Mouse (Mus musculus): Measurements from ENCODE around the gene Thap3.

Thap3 gene

DNA sequence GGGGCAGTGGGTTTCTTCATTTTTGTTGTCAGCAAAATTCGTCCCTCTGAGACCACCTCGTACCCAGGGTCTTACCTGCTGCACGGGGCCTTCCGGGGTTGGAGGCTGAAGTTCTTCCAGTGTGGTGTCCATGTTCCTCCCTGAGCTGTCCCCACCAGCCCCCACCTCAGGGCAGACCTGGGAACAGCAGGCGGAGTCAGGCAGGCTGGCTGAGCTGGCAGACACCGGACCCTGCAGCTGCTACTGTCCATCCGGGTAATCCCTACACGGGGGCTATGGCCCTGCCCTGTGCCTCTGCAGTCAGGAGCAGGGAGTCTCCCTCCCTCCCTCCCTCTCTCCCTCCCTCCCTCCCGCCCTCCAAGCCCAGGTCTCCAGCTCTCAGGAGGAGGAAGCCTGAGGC is 5.2 kb downstream of the Thap3 start:
- DNase-seq (ENCODE audit: low spot score), result no peak

DNA sequence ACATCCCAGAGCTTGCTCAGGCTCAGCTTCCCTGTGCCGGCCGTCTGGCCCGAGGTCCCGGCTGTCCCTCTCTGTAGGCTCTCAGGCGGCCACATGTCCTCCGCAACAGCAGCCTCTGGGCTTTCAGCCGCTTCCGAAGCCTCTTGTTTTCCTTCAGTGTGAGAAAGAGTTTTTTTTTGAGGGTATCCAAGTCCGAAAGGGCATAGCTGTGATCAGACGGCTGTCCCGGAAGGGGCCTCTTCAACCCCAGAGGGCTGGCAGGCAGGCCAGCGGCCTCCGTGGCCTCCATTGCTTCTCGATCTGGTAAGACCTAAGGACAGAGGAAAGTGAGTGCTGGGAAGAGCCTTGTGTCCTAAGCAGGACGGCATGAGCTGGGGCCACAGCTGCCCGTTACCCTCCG is 5.8 kb downstream of the Thap3 start:
- DNase-seq (ENCODE audit: low spot score), result no peak

DNA sequence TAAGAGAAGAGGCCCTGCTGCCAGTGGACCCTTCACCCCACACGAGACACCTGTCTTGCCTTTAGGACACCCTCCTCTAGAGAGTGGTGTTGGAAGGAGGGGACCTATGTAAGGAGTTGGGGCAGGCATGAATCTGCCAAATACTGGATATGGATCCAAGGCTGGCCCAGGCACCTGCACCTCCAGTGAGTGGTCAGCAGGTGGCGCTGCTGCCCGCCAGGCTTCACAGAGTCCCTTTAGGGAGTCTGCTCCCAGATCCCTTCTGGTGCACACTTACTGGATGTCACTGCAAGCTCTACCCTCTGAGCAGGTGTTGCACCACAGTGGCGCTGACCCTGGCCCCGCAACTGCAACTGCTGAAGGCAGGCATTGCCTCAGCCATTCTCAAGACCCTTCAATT is 7.4 kb downstream of the Thap3 start:
- peak; percentile 62 for DNase-seq (ENCODE audit: low spot score)

DNA sequence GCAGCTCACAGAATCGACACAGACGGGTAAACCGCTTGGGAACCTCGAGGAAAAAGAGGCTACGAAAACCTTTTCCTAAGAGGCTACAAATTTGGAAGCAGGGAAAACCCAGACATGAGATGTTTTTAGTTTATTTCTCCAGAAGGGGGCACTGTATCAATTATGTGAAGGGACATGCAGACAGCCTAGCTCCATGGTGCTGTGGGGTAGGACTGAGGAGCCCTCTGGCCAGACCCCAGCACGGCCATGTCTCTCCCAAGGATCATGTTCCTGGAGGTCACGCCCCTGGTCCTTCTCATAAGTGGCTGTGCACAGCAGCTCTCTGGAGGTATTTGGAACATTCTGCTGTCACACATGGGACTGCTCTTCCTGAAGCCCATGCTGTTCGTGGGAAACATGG is 8.1 kb downstream of the Thap3 start:
- DNase-seq (ENCODE audit: low spot score), result no peak

DNA sequence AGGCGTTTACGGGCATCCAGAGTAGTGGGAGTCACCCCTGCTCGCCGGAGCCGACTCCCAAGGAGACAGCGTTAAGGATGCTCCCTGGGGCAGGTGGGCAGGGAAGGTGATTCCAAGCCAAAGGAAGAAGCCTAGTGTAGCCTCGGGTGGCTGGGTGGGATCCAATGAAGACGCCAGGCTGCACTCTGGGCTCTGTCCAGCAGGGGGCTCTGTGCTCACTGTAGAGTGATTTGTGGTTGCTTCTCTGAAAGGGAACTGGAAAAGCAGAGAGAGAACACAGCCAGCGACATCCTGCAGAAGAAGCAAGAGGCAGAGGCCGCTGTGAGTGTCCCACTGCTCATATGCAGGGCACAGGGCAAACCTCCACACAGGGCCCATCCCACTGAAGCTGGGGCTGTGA is 11.0 kb downstream of the Thap3 start:
- no peak for DNase-seq (ENCODE audit: low spot score)

DNA sequence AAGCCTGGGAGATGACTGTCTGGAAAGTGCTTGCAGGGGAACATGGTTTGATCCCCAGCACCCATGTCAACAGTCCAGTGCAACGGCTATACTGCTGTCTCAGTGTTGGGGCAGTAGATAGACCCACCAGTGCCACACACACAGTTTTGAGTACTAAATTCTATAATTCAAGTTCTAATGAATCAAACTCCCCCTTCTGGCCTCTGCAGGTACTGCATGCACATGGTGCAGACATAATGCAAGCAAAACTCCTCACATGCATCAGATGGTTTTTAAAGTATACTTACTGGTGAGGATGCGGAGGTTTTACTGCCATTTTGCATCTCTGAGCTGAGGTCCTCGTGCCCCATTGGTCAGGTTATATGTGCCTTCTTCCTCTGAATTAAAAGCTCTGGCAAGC is 13.4 kb downstream of the Thap3 start:
- DNase-seq (ENCODE audit: low spot score), result no peak

DNA sequence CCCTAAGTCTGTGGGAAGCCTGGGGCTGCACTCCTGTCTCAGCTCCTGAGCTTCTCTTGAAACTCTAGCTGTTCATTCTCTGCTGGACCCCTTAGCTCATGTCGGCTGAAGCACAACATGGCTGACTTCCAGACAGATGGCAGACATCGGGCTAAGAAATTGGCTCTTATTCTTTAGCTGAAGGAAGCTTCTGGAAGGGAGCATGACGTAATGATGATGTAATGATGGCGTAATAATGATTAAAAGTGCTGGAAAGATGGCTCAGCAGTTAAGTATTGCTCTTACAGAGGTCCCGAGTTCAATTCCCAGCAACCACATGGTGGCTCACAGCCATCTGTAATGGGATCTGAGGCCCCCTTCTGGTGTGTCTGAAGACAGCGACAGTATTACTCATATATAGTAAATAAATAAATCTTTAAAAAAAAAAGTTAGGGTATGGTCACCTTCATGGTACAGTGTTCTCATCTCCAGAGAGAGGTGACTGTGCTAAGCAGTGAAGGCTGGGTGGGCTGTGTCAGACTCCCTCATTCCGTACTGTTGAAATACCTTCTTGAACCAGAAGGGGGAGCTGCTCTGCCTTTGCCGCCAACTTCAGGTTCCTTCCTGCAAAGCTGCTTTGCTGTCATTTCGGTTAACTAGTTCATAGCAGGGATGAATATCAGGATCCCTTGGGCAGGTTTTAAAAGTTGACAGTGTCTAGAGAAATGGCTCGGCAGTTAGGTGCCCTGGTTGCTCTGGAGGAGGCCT is 16.4 kb downstream of the Thap3 start:
- DNase-seq (ENCODE audit: low spot score), result no peak

DNA sequence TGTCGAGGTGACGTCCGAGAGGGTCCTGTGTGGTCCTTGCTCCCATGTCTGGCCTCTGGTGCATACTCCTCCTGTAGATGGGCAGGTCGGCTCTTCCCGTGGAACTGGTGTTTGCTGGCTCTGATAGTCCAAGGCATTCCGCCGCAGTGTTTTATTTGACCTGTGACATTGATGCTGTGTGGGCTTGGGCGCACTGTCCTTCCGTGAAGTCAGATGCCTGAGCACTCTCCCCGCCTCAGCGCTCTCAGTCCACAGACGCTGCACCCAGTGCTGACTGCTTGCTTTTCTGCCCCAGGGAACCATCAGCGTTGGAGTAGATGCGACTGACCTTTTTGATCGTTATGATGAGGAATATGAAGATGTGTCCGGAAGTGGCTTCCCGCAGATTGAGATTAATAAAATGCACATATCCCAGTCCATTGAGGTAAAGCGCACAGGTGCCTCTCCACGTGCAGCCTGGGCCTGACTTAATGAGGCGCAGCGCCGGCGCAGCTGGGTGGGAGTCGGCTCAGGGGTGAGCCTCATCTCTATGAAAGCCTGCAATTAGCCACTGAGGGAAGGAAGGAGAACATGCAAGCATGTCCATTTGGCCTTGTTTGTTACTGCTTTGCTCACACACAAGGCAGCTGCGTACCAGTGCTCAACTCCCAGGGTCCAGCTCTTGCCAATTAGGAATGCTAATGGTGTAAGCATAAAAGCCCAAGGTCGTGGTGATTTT is 20.4 kb downstream of the Thap3 start:
- no peak for DNase-seq (ENCODE audit: low spot score)

DNA sequence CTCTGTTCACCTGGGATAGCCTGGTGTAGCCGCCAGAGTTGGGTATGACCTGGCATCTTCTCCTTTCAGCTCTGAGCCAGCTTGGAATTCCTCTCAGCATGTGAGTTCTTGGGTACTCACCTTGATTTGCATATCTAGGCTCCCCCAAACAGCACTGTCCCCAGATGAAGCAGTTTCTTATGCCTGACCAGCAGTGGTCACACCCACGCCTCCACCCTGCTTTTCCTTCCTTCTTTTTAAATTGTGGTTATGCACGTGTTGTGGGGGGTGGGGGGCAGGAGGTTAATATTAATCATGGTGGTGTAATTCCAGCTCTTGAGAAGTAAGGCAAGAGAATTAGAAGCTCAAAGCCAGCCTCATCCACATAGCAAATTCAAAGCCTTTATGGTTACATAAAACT is 26.0 kb downstream of the Thap3 start:
- no peak for DNase-seq (ENCODE audit: low spot score)

DNA sequence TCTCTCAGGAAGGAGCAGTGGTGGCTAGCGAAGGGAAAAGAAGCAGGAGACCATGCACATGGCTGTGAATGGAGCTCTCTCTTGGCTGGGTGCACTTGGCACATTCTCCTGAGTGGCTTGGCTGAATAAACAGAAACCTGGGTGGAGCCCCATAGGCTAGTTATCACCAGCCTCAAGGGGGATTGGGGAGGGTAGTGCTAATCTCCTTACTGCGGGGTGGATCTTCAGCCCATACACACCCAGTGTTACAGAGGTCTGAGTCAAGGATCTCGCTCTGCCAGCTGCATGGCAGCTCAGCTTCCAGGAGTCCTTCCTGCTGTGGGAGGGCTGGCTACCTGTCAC is 28.3 kb downstream of the Thap3 start:
- no peak for DNase-seq (ENCODE audit: low spot score)

DNA sequence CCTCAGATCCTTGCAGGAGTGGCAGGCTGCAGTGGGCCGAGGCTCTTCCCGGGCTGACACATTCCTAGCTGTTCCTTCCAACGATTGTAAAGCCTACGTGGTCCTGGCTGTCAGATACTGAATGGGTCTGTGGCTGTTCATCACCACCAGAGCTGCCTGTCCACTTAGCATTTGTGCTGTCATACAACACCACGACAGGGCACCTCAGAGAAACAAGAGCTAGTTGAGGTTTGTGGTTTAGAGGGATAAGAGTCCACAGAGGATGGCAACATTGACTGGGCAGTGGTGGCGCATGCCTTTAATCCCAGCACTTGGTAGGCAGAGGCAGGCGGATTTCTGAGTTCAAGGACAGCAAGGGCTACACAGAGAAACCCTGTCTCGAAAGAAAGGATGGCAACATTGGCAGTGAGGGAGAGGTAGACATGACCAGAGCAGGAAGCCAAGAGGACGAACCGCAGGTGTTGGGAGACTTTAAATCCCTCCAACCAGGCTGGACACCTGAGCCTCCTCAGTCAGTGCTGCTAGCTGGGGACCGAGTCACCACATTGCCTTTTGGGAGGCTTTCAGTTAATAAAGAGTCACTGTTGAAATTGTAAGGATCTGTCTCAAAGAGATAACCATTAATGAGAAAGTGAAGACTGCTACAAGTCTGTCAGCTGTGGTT is 28.8 kb downstream of the Thap3 start:
- no peak for DNase-seq (ENCODE audit: low spot score)

DNA sequence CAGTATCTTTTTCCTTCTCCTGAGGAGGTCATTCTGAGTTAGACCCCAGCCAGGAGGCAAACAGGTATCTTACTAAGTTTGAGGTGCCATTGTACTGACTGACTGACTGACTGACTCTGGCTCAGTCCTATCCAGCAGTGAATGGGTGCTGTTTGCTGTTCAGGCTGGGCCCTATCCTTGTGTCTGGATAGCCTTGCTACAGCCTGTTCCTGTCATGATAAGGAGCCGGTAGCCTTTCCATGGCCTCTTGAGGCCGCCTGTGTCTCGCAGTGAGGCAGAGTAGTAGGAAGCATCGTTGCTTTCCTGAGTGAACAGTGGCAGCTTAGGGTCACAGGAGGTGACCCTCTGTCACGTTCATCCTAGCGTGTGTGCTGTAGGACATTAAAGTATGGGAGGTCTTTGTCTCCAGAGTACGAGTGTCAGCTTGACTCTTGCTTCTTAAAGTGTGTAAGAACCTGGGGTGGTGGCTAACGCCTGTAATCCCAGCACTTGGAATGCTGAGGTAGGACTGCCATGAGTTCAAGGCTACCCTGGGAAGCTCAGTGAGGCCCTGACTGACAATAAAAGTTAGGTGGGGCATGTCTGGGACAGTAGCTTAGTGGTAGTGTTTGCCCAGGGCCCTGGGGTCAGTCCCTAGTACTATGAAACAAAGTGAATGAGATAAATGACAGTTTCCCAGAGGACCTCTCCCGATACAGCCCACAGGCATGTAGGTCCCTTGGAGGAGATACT is 31.0 kb downstream of the Thap3 start:
- no peak for DNase-seq (ENCODE audit: low spot score)

DNA sequence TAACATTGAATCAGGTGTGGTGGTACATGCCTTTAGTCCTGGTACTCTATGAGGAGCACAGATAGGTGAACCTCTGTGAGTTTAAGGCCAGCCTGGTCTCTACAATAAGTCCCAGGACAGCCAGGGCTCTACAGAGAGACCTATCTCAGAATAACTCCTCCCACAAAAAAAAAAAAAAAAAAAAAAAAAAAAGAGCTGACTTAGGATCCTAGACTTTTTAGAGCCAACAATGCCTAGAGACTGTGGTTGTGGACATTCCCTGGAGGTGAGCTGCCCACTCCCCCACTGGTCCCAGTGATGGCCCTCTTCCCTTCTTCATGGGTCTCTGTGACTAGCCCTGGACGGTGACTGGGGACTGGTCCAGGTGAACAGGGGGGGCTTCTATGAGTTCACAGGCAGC is 33.0 kb downstream of the Thap3 start:
- no peak for DNase-seq (ENCODE audit: low spot score)

DNA sequence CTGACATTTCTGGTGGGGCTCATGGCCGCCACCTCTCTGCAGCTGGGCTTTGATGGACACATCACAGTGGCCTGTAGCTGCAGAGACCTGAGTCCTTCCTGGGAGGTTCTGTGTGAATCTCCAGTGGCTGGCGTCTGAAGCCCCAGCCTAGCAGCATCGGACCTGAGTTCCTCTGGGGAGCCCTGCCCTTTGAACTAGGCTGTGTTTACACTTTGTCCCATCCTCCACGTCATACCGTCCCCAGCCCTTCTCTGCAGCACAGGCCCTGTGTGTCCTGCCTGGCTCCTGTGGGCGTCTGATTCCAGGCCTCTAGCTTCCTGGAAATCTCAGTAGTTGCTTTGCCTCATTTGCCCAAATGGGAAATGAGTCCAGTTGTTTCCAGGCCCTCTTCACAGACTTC is 35.6 kb downstream of the Thap3 start:
- DNase-seq (ENCODE audit: low spot score), result no peak

DNA sequence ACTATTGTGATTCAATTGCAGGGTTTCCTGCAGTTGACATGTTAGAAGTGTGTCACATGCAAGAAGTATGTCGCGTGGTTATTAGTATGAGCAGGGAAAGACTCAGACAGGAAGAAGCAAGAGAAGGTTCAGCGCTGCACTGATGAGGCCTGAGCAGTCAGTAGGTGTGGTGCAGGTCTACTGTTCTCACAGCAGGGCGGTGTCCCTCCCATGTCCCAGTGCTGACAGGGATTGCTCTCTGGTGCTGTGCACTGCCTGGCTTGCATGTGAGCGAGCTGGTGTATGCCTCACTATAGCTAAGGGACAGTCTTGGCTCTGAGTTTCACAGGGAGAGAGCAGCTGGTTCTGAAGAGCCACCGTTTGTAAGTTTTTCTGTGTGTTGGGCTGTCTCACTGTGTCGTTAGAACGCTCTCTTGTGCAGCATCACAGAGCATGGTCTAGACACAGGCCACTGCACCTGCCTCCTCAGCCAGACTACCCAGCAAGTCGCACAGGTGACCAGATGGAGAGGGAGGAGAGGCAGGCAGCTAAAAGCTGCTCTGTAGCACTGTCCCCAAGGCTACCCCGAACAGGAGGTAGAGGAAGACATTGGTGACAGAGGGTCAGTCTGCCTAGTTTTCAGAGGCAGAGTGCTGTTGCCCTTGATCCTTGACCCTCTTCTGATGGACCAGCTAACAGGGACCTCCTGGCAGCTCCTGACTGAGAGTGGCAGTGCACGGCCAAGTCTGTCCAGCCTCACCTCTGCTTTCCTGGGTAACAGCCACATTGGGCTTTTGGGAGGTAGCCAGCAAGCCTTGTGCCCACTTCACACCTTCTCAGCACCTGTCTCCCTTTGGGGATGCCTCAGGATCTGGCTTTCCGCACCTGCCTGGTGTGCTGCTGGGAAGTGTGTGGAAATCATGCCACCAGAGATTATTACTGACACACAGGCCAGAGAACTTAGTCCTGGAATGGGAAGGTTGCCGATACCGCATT is 40.0 kb downstream of the Thap3 start:
- DNase-seq (ENCODE audit: low spot score), result no peak

DNA sequence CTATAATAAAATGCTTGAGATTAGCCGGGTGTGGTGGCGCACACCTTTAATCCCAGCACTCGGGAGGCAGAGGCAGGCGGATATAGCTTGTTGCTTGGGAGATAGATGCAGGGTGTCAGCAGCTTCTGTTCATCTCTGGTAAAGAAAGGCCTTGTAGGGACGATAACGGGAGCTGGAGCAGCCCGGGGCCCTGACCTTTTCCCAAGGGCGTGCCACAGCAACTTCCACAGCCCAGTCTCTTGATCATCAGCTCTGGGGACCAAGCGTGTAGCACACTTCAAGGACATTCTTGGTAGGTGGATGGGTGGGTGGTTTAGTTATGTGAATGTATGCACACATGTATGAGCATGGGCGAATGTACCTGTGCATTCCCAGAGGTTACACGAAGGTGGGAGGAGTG is 42.6 kb downstream of the Thap3 start:
- no peak for DNase-seq (ENCODE audit: low spot score)

DNA sequence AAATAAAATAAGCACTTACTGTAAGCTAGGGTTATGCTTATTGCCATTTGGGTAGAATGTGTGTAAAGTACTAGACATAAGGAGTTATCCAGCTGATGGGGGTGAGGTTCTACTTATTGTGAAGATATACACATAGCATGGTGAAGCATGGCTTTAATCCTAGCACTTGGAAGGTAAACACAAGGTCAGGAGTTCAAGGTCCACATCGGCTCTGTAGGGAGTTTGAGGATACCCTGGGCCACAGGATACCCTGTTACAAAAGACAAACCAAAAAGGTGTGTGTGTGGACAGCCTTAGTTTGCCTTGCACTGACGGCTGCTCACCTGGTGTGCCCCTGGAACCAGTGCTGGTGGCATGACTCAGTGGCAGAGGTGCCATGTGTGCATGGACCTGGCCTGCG is 50.7 kb downstream of the Thap3 start:
- no peak for DNase-seq (ENCODE audit: low spot score)

DNA sequence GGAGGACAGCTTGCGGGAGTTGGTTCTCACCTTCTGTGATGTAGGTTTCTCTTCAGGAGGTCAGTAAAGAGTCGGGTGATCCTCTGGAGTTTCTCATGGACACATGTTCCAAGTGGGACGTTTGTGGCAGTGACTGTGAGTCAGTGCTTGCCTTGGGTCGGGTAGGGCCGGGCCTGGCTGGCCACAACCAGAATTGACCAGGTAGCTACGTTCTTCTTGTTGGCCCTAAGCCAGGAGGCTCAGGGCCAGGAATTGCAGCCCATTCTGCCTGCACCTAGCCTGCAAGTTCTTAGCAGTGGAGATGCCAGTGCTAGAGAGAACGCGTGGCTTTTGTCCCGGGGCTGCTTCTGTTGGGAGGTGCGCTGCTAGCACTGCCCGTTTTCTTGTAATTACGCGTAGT is 51.4 kb downstream of the Thap3 start:
- DNase-seq (ENCODE audit: low spot score), result no peak

DNA sequence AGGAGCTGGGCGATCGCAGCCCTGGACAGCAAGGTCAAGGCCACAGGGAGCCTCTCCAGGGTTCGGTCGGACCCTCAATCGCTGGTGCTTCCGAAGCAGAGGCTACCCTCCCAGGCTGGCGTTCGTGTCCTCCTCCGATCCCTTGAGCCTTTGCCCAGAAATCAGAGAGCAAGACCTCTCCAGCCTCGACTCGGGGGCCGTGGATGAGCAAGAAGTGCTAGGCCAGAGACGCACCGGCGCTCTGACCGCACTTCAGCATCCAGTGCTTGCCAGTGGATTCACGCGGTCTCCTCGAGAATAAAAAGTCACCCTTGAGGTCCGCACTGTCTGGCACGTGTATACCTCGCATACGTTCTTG is 54.6 kb downstream of the Thap3 start:
- DNase-seq (ENCODE audit: low spot score), result no peak

DNA sequence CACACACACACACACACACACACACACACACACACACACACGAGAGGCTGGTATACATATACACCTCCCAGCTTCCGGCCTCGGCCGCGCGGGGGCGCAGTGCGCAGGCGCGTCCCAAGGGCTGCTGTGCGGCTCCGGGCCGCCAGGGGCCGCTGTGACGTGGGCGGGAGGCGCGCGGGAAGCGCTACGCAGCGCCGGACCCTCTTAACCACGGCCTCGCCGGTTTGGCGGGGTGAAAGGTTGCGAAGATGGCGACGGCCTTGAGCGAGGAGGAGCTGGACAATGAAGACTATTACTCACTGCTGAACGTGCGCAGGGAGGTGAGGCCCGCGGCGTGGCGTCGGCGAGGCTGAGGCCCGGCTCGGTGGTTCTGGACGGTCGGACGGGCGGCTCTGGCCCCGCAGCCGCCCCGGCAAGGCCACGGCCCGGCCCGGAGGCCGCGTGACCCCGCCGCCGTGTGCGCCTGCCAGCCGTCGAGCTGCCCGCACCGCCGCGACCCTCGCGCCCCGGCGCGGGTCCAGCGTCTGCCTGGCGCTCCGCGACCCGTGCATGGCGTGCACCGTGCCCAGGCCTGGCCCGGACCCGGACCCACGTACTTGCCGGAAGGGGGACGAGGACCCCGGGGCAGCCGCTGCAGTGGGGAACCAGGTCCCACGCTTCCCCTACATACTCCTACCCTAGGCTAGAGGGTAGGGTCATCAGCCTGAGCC is 55.1 kb downstream of the Thap3 start, which contains the start of gene Dnajc11:
Gene Dnajc11 (plus strand): TSS at position 187 of the 710 bp plus-strand sequence.
- peak; percentile 85 for DNase-seq (ENCODE audit: low spot score)
